Mouse (Mus musculus) cerebellum, adult 9-10 months (tissue): Measurements from ENCODE around the gene Dchs2.
"Not testable (repeated sequence)": the region's sequence is repeated elsewhere in the genome, so short reads cannot be mapped to it uniquely, and the experiment has no call there.

ENCODE experiments used
- DNase-seq: peaks from one replicate; pipeline ENCODE4 v3.0.0; 2022

Gene Dchs2

GRCm38 (mm10) chr3:83127726-83128448 lies at the start of gene Dchs2:
TSS of gene Dchs2 (plus strand) at chr3:83127948.
- DNase-seq, result no peak

GRCm38 (mm10) chr3:83080567-83081055 lies 47.1 kb upstream of the Dchs2 start:
- DNase-seq, result peak; percentile 43

- no peak for DNase-seq
Measured at GRCm38 (mm10) chr3:83097586-83097985, 30.2 kb upstream of the Dchs2 start.

GRCm38 (mm10) chr3:83098546-83099034 lies 29.2 kb upstream of the Dchs2 start:
- no peak for DNase-seq

GRCm38 (mm10) chr3:83099139-83099538 lies 28.6 kb upstream of the Dchs2 start:
- no peak for DNase-seq

GRCm38 (mm10) chr3:83099651-83100050 lies 28.1 kb upstream of the Dchs2 start:
- DNase-seq, result no peak

GRCm38 (mm10) chr3:83102286-83102685 lies 25.5 kb upstream of the Dchs2 start:
- no peak for DNase-seq

GRCm38 (mm10) chr3:83110163-83110562 lies 17.6 kb upstream of the Dchs2 start:
- no peak for DNase-seq

GRCm38 (mm10) chr3:83111485-83112261 lies 16.1 kb upstream of the Dchs2 start:
- DNase-seq, result no peak

- DNase-seq, result no peak
Measured at GRCm38 (mm10) chr3:83112869-83113268, 14.9 kb upstream of the Dchs2 start.

- DNase-seq, result no peak
Measured at GRCm38 (mm10) chr3:83114946-83115345, 12.8 kb upstream of the Dchs2 start.

- DNase-seq, result no peak
Measured at GRCm38 (mm10) chr3:83117592-83117991, 10.2 kb upstream of the Dchs2 start.

GRCm38 (mm10) chr3:83123945-83124344 lies 3.8 kb upstream of the Dchs2 start:
- DNase-seq, result not testable (repeated sequence)

- no peak for DNase-seq
Measured at GRCm38 (mm10) chr3:83127088-83127725, 541 bp upstream of the Dchs2 start.

- DNase-seq, result no peak
Measured at GRCm38 (mm10) chr3:83128449-83128922, 738 bp downstream of the Dchs2 start.

- DNase-seq, result no peak
Measured at GRCm38 (mm10) chr3:83129151-83129550, 1.4 kb downstream of the Dchs2 start.

- no peak for DNase-seq
Measured at GRCm38 (mm10) chr3:83136413-83136812, 8.7 kb downstream of the Dchs2 start.

GRCm38 (mm10) chr3:83138820-83139219 lies 11.1 kb downstream of the Dchs2 start:
- DNase-seq, result no peak

- DNase-seq, result no peak
Measured at GRCm38 (mm10) chr3:83145610-83146009, 17.9 kb downstream of the Dchs2 start.

- no peak for DNase-seq
Measured at GRCm38 (mm10) chr3:83147273-83148054, 19.7 kb downstream of the Dchs2 start.

- no peak for DNase-seq
Measured at GRCm38 (mm10) chr3:83148055-83148447, 20.3 kb downstream of the Dchs2 start.

GRCm38 (mm10) chr3:83148508-83148907 lies 20.8 kb downstream of the Dchs2 start:
- DNase-seq, result no peak
